Mouse (Mus musculus) intestine, embryonic 16.5 days (tissue): ENCODE results near the gene Timm13. TPM values are rescaled to one million over a fixed set of nuclear protein-coding genes. Genes with fewer than 3 reads are reported as not detected.
A peak's percentile ranks its signal among the peaks of the same experiment; 100 is the strongest.

Experiments used
- ATAC-seq: fragments of 200-750 bp; cut with Nextera tagmentation; 2 replicates; pipeline ENCODE4 v1.8.0; 2017; ENCODE audit warnings: moderate TSS enrichment, moderate library complexity
- H3K27ac ChIP-seq: fragments of 300-500 bp; sonication (generic); 2 replicates; pipeline ENCODE4 v1.5.1; 2014; ENCODE audit warnings: mild to moderate bottlenecking, low read length
- H3K27me3 ChIP-seq: fragments of 300-500 bp; sonication (generic); replicated peaks from 2 replicates; pipeline ENCODE4 v1.6.1; 2014; ENCODE audit warnings: low read length, control low read depth, mixed read lengths; ENCODE audit not compliant: control insufficient read depth, insufficient read depth
- H3K36me3 ChIP-seq: fragments of 300-500 bp; sonication (generic); 2 replicates; pipeline ENCODE4 v1.6.1; 2014; ENCODE audit warnings: low read length, control low read depth; ENCODE audit not compliant: control insufficient read depth, insufficient read depth
- H3K4me1 ChIP-seq: fragments of 300-500 bp; sonication (generic); 2 replicates; pipeline ENCODE4 v1.6.1; 2014; ENCODE audit warnings: low read length, control low read depth, mixed read lengths; ENCODE audit not compliant: control insufficient read depth, insufficient read depth
- H3K4me2 ChIP-seq: fragments of 300-500 bp; sonication (generic); 2 replicates; pipeline ENCODE4 v1.6.1; 2014; ENCODE audit warnings: low read depth, low read length, control low read depth
- H3K4me3 ChIP-seq: fragments of 300-500 bp; sonication (generic); 2 replicates; pipeline ENCODE4 v1.5.1; 2014; ENCODE audit warnings: mild to moderate bottlenecking, low read length
- H3K9ac ChIP-seq: fragments of 300-500 bp; sonication (generic); 2 replicates; pipeline ENCODE4 v1.6.1; 2014; ENCODE audit warnings: low read depth, low read length
- H3K9me3 ChIP-seq: fragments of 300-500 bp; sonication (generic); 2 replicates; pipeline ENCODE4 v1.6.1; 2016; ENCODE audit warnings: low read length, control low read depth; ENCODE audit not compliant: control insufficient read depth
- WGBS: fragments of 180-500 bp; shearing (Covaris S2); extraction: QIAGEN DNeasy Blood & Tissue Kit; methylation state at CpG from one replicate; pipeline ENCODE4 v1.1.7; 2014; 5-methylcytosine and 5-hydroxymethylcytosine counted together
- polyA plus RNA-seq: library from polyadenylated mRNA; unstranded; fragments of >200 nt; fragmentation: Nextera tagmentation; extraction: Ambion mirVana; gene quantifications from 2 replicates; pipeline ENCODE4 v1.2.1, GENCODE M21; 2015

Timm13 gene
- polyA plus RNA-seq, 1 experiment from 2014 or later, result 410 TPM

- H3K27me3 ChIP-seq, result no peaks in the 10 kb centered on the region
- no peak overlapping the region for H3K27ac ChIP-seq
- no peaks in the 10 kb centered on the region for H3K36me3 ChIP-seq
- H3K4me2 ChIP-seq, result no peak overlapping the region
- no peaks in the 10 kb centered on the region for H3K9me3 ChIP-seq
- no peak overlapping the region for H3K9ac ChIP-seq
- H3K4me1 ChIP-seq, result peaks cover 25% of the 10 kb centered on the region
- H3K4me3 ChIP-seq, result no peak overlapping the region
- WGBS, result 70% methylated on average over 7 of the region's 7 CpGs
- peak; percentile 34 for ATAC-seq
Observed at GRCm38 (mm10) chr10:80858350-80858935, 42.3 kb downstream of the Timm13 start.

- Histone ChIP-seq H3K4me3 (no peak overlapping the region), H3K9ac (peak overlapping the region; percentile 30; the same call in 1 of the 2 replicates), H3K27ac (no peak overlapping the region), H3K9me3 (no peaks in the 10 kb centered on the region), H3K27me3 (no peaks in the 10 kb centered on the region), H3K4me1 (peaks cover 25% of the 10 kb centered on the region), H3K36me3 (no peaks in the 10 kb centered on the region), H3K4me2 (no peak overlapping the region)
- WGBS, result 55% methylated on average over 3 of the region's 3 CpGs
- no peak for ATAC-seq
Observed at GRCm38 (mm10) chr10:80857848-80858247, 42.9 kb downstream of the Timm13 start.

- Histone ChIP-seq H3K36me3 (peaks cover 3% of the 10 kb centered on the region), H3K9me3 (no peaks in the 10 kb centered on the region), H3K27ac (no peak overlapping the region), H3K27me3 (no peaks in the 10 kb centered on the region), H3K9ac (peak overlapping the region; percentile 30; the same call in 1 of the 2 replicates), H3K4me1 (peaks cover 25% of the 10 kb centered on the region), H3K4me2 (no peak overlapping the region), H3K4me3 (no peak overlapping the region)
- WGBS, result 52% methylated on average over 8 of the region's 8 CpGs
- ATAC-seq, result no peak
Observed at GRCm38 (mm10) chr10:80857386-80857785, 43.4 kb downstream of the Timm13 start.

GRCm38 (mm10) chr10:80856908-80857307 lies 43.9 kb downstream of the Timm13 start:
- 58% methylated on average over 5 of the region's 5 CpGs for WGBS
- no peaks in the 10 kb centered on the region for H3K9me3 ChIP-seq
- H3K4me1 ChIP-seq, result peaks cover 25% of the 10 kb centered on the region
- no peaks in the 10 kb centered on the region for H3K27me3 ChIP-seq
- H3K36me3 ChIP-seq, result peaks cover 8% of the 10 kb centered on the region
- no peak for ATAC-seq
- no peak overlapping the region for H3K27ac ChIP-seq
- no peak overlapping the region for H3K4me2 ChIP-seq
- H3K9ac ChIP-seq, result peak overlapping the region; percentile 30; the same call in 1 of the 2 replicates
- no peak overlapping the region for H3K4me3 ChIP-seq

GRCm38 (mm10) chr10:80856267-80856666 lies 44.5 kb downstream of the Timm13 start:
- peak overlapping the region; percentile 94 for H3K4me2 ChIP-seq
- no peak overlapping the region for H3K27ac ChIP-seq
- H3K36me3 ChIP-seq, result peaks cover 11% of the 10 kb centered on the region
- no peaks in the 10 kb centered on the region for H3K9me3 ChIP-seq
- no peak overlapping the region for H3K9ac ChIP-seq
- 63% methylated on average over 3 of the region's 3 CpGs for WGBS
- ATAC-seq, result no peak
- no peaks in the 10 kb centered on the region for H3K27me3 ChIP-seq
- peaks cover 25% of the 10 kb centered on the region for H3K4me1 ChIP-seq
- no peak overlapping the region for H3K4me3 ChIP-seq

GRCm38 (mm10) chr10:80855749-80856073 lies 45.1 kb downstream of the Timm13 start:
- Histone ChIP-seq H3K27me3 (no peaks in the 10 kb centered on the region), H3K4me1 (peaks cover 25% of the 10 kb centered on the region)
- WGBS, result 22% methylated on average over 11 of the region's 11 CpGs

GRCm38 (mm10) chr10:80854913-80855748 lies 45.6 kb downstream of the Timm13 start, which contains the start of the genes Lsm7 and Sppl2b:
TSS of gene Lsm7 (minus strand) at chr10:80855209.
TSS of gene Sppl2b (plus strand) at chr10:80855275.
- Histone ChIP-seq H3K4me2 (peak within 1 kb of the TSS; percentile 94), H3K9ac (peak within 1 kb of the TSS; percentile 90), H3K27ac (peak within 1 kb of the TSS; percentile 31; the same call in 1 of the 2 replicates), H3K9me3 (no peaks in the 10 kb centered on the region), H3K4me1 (peaks cover 25% of the 10 kb centered on the region), H3K4me3 (peak within 1 kb of the TSS; percentile 96), H3K36me3 (peaks cover 11% of the 10 kb centered on the region), H3K27me3 (no peaks in the 10 kb centered on the region)
- WGBS, result under 1% methylated on average over 81 of the region's 81 CpGs
- peak; percentile 79 for ATAC-seq

More at GRCm38 (mm10) chr10:80855749-80856073, 45.1 kb downstream of the Timm13 start:
- Histone ChIP-seq H3K9ac (peak overlapping the region; percentile 90), H3K27ac (no peak overlapping the region; the same call in 1 of the 2 replicates), H3K36me3 (peaks cover 11% of the 10 kb centered on the region), H3K4me2 (peak overlapping the region; percentile 94), H3K4me3 (peak overlapping the region; percentile 96), H3K9me3 (no peaks in the 10 kb centered on the region)
- no peak for ATAC-seq

Other genes with a start within 250 kb of the Timm13 start
- gene Btbd2, start 243.9 kb downstream of the Timm13 start, polyA plus RNA-seq, result 9.2 and 10.6 TPM in 2 replicates
- 18.3 and 49.9 TPM in 2 replicates for gene Mknk2, start 222.9 kb downstream of the Timm13 start, polyA plus RNA-seq
- 39.8 and 41.8 TPM in 2 replicates for gene Mob3a, start 199.0 kb downstream of the Timm13 start, polyA plus RNA-seq
- gene Izumo4, start 198.8 kb downstream of the Timm13 start, polyA plus RNA-seq, result 18.5 and 25.0 TPM in 2 replicates
- 57.9 and 58.4 TPM in 2 replicates for gene Ap3d1, start 158.7 kb downstream of the Timm13 start, polyA plus RNA-seq
- gene Dot1l, start 145.8 kb downstream of the Timm13 start, polyA plus RNA-seq, result 9.5 and 9.7 TPM in 2 replicates
- 62.3 and 63.0 TPM in 2 replicates for gene Sf3a2, start 102.8 kb downstream of the Timm13 start, polyA plus RNA-seq
- 120 and 135 TPM in 2 replicates for gene Plekhj1, start 102.3 kb downstream of the Timm13 start, polyA plus RNA-seq
- gene Amh, start 95.7 kb downstream of the Timm13 start, polyA plus RNA-seq, result 0.07 and 0.10 TPM in 2 replicates
- gene Jsrp1, start 87.5 kb downstream of the Timm13 start, polyA plus RNA-seq, result 0.70 and 0.82 TPM in 2 replicates
- gene Oaz1, start 74.3 kb downstream of the Timm13 start, polyA plus RNA-seq, result 1,610 and 1,714 TPM in 2 replicates
- 0.07 and 0.10 TPM in 2 replicates for gene Lingo3, start 56.9 kb downstream of the Timm13 start, polyA plus RNA-seq
- gene Lsm7, start 45.8 kb downstream of the Timm13 start, polyA plus RNA-seq, result 198 and 240 TPM in 2 replicates
- 36.2 and 36.6 TPM in 2 replicates for gene Sppl2b, start 45.7 kb downstream of the Timm13 start, polyA plus RNA-seq
- gene Tmprss9, start 29.1 kb downstream of the Timm13 start, polyA plus RNA-seq, result 0.06 TPM in 1 of 2 replicates, not detected in the other
- gene Lmnb2, start 17.3 kb upstream of the Timm13 start, polyA plus RNA-seq, result 38.6 and 41.0 TPM in 2 replicates
- gene Gadd45b, start 29.1 kb upstream of the Timm13 start, polyA plus RNA-seq, result 26.5 and 29.1 TPM in 2 replicates
- 3.6 and 4.0 TPM in 2 replicates for gene Gng7, start 114.0 kb upstream of the Timm13 start, polyA plus RNA-seq
- 0.61 and 0.92 TPM in 2 replicates for gene Diras1, start 124.7 kb upstream of the Timm13 start, polyA plus RNA-seq
- 18.1 and 18.9 TPM in 2 replicates for gene Slc39a3, start 136.5 kb upstream of the Timm13 start, polyA plus RNA-seq
- gene Sgta, start 159.2 kb upstream of the Timm13 start, polyA plus RNA-seq, result 204 TPM in 2 replicates
- gene Thop1, start 169.1 kb upstream of the Timm13 start, polyA plus RNA-seq, result 48.7 and 53.8 TPM in 2 replicates
- 123 and 180 TPM in 2 replicates for gene Creb3l3, start 197.9 kb upstream of the Timm13 start, polyA plus RNA-seq
- gene Map2k2, start 204.9 kb upstream of the Timm13 start, polyA plus RNA-seq, result 214 and 225 TPM in 2 replicates
- gene Zbtb7a, start 234.3 kb upstream of the Timm13 start, polyA plus RNA-seq, result 46.2 and 47.4 TPM in 2 replicates